In the genomic region with DNA sequence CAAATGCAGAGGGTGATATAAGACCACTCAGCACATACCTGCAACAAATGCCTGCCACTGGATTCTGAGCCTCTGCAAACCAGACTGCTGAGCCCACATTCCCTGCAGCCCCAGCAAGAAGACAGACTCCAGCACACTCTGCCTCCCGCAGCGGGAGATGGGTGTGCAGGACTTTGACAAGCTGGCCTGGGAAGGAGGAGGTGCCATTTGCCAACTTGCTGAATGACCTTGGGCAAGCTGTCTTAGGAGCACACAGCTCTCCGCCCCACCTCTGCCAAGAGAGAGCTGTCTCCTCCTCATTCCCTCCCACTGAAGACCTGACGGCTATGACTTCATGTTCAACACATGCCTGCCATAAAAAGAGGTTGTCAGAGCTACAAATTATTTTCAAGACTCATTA, we compare ENCODE assay signal across 12 mouse cellular contexts.
DNase-seq lines count a peak whose midpoint lies in the region; ATAC-seq and TF ChIP-seq lines count a peak whose summit lies in the region.
"Had no signal": no experiment of that assay in that cellular context is flagged by ENCODE, and none has a peak within 500 bp of the region (broad histone marks: within the 10 kb centered on the region; RNA-seq: fewer than 3 reads in every experiment).

No protein-coding gene starts in this region.

- peak; percentile 66 for ATAC-seq in forebrain, postnatal 0 days
- no peak for ATAC-seq in forebrain, embryonic 13.5 days
- no peak for ATAC-seq in megakaryocyte, adult 5-6 weeks (ENCODE audit: poor library complexity, severe bottlenecking)
- ATAC-seq: activated CD4-positive, CD25-positive, alpha-beta regulatory T cell, adult 4 months; inflammation-experienced regulatory T-cells, adult 6 months had no signal

- H3K27me3 ChIP-seq in forebrain, postnatal 0 days (ENCODE audit: insufficient read depth, low read length) = peaks cover 4% of the 10 kb centered on the region; the same call in 1 of the 2 replicates
- H3K27me3 ChIP-seq in forebrain, embryonic 13.5 days = no peaks in the 10 kb centered on the region; the same call in 1 of the 2 replicates

- H3K9ac ChIP-seq in forebrain, postnatal 0 days = no peak overlapping the region
- no peak overlapping the region for H3K9ac ChIP-seq in forebrain, embryonic 13.5 days

- H3K4me3 ChIP-seq in forebrain, postnatal 0 days (ENCODE audit: low read depth, low read length) = no peak overlapping the region
- no peak overlapping the region for H3K4me3 ChIP-seq in forebrain, embryonic 13.5 days
- H3K4me3 ChIP-seq in cortical plate, adult 2 months (ENCODE audit: insufficient read depth, low read length) = no peak overlapping the region

- no peak overlapping the region for H3K4me2 ChIP-seq in forebrain, postnatal 0 days (ENCODE audit: low read depth)
- no peak overlapping the region for H3K4me2 ChIP-seq in forebrain, embryonic 13.5 days

- no peaks in the 10 kb centered on the region for H3K36me3 ChIP-seq in forebrain, postnatal 0 days (ENCODE audit: insufficient read depth)
- no peaks in the 10 kb centered on the region for H3K36me3 ChIP-seq in forebrain, embryonic 13.5 days (ENCODE audit: poor library complexity, severe bottlenecking)

- TF ChIP-seq POLR2A in cortical plate, adult 2 months (IDR thresholded peaks at IDR 0.05; ENCODE audit: extremely low read depth, insufficient read depth, low read length) = no peak

- no peaks in the 10 kb centered on the region for H3K4me1 ChIP-seq in forebrain, postnatal 0 days (ENCODE audit: insufficient read depth)
- H3K4me1 ChIP-seq in forebrain, embryonic 13.5 days = no peaks in the 10 kb centered on the region
- peaks cover 2% of the 10 kb centered on the region for H3K4me1 ChIP-seq in cortical plate, adult 2 months (ENCODE audit: control insufficient read depth, insufficient read depth, low read length)

- no peak for DNase-seq in forebrain, postnatal 0 days
- DNase-seq in left cerebral cortex, adult 11 months (ENCODE audit: low spot score) = peak; percentile 32
- no peak for DNase-seq in left cerebral cortex, postnatal 14 days (ENCODE audit: low spot score in 2 of 2)
- DNase-seq in left cerebral cortex, postnatal 4 days = peak; percentile 42
- DNase-seq in gastrocnemius, postnatal 14 days = no peak
- DNase-seq: cerebellum, adult 11 months had no signal

- 68% methylated on average over 4 of the region's 4 CpGs for WGBS in forebrain, postnatal 0 days
- WGBS in forebrain, embryonic 13.5 days = 82% methylated on average over 4 of the region's 4 CpGs

- no peaks in the 10 kb centered on the region for H3K9me3 ChIP-seq in forebrain, postnatal 0 days (ENCODE audit: low read length)
- no peaks in the 10 kb centered on the region for H3K9me3 ChIP-seq in forebrain, embryonic 13.5 days (replicated peaks)

- TF ChIP-seq CTCF in forebrain, postnatal 0 days (IDR thresholded peaks at IDR 0.05; ENCODE audit: low read depth) = no peak
- no peak for TF ChIP-seq CTCF in cortical plate, adult 2 months (IDR thresholded peaks at IDR 0.05; ENCODE audit: extremely low read depth, insufficient read depth, low read length)

- intact Hi-C loops in left cerebral cortex, postnatal 14 days (cut with DNase I) = no loop called here
- intact Hi-C loops in left cerebral cortex, postnatal 4 days (cut with DNase I) = no loop called here
- intact Hi-C loops in gastrocnemius, postnatal 14 days (cut with DNase I; ENCODE audit: low total_unique reads) = no loop called here

- no peak overlapping the region for H3K27ac ChIP-seq in forebrain, postnatal 0 days (ENCODE audit: low read depth, low read length)
- H3K27ac ChIP-seq in forebrain, embryonic 13.5 days = no peak overlapping the region
- 0 out of 2 replicates have a peak overlapping the region, but pooled peaks have one; percentile 3 for H3K27ac ChIP-seq in cortical plate, adult 2 months (ENCODE audit: insufficient read depth, low read length)
- H3K27ac ChIP-seq: macrophage had no signal

Comparison
In these comparisons a context has a peak if more than half of its experiments do, and no peak if none do; other contexts are left out.
1. DNase-seq: peak in left cerebral cortex, adult 11 months (single experiment) and left cerebral cortex, postnatal 4 days (single experiment); none in forebrain, postnatal 0 days (single experiment), left cerebral cortex, postnatal 14 days (0 of 2) and gastrocnemius, postnatal 14 days (single experiment).